Mouse (Mus musculus) liver, postnatal 0 days (tissue): Measurements from ENCODE around the gene Tgfbrap1.

Experiments used
- CTCF ChIP-seq: sonication (generic); IDR thresholded peaks from 2 replicates; pipeline ENCODE4 v1.5.1; 2016; ENCODE audit warnings: antibody characterized with exemption, low read depth
- EP300 ChIP-seq: IDR thresholded peaks from 2 replicates; pipeline ENCODE4 v1.6.1; 2016; ENCODE audit warnings: antibody characterized with exemption, low read depth, mild to moderate bottlenecking

DNA sequence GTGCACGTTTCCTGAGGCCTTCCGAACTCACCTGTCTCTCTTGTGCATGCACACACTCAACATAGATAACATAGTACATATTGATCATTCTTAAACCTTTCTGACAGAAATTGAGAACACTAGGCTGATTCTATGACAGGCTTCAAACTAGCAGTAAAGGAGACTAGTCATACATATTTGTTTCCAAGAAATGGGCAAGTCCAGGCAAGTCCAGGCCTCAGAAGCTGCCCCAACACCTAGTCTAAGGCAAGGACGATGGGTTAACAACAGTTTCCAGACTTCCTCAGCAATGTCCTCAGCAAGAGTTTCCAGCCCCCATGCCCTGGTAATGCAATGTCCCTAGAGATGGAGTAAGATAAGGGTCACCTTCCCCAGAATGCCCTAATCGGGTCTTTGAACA lies 45.4 kb upstream of the Tgfbrap1 start:
- TF ChIP-seq CTCF (no peak), EP300 (no peak)
